Comparison of ENCODE assay signal across 9 mouse cellular contexts in genomic region chr2:136139159-136140069, GRCm38 (mm10).
A peak's percentile ranks its signal among the peaks of the same experiment; 100 is the strongest.
DNase-seq lines count a peak whose midpoint lies in the region; ATAC-seq and TF ChIP-seq lines count a peak whose summit lies in the region.
"Had no signal": no experiment of that assay in that cellular context is flagged by ENCODE, and none has a peak within 500 bp of the region (broad histone marks: within the 10 kb centered on the region; RNA-seq: fewer than 3 reads in every experiment).

No protein-coding gene starts in this region.

- H3K4me3 ChIP-seq in lung, postnatal 0 days (ENCODE audit: low read depth, low read length), result no peak overlapping the region
- H3K4me3 ChIP-seq in hindbrain, embryonic 14.5 days (replicated peaks; ENCODE audit: low read length), result no peak overlapping the region
- no peak overlapping the region for H3K4me3 ChIP-seq in neural tube, embryonic 15.5 days (replicated peaks)
- H3K4me3 ChIP-seq: embryonic facial prominence, embryonic 12.5 days had no signal

- no peak for ATAC-seq in CD4-positive, CD25-positive, alpha-beta regulatory T cell, adult 4 months
- no peak for ATAC-seq in lung, postnatal 0 days
- peak; percentile 34; the same call in 1 of the 2 replicates for ATAC-seq in hindbrain, embryonic 14.5 days (ENCODE audit: low FRiP score)
- ATAC-seq in neural tube, embryonic 15.5 days (ENCODE audit: low FRiP score), result no peak

- H3K4me1 ChIP-seq in lung, postnatal 0 days (ENCODE audit: insufficient read depth, low read depth, low read length), result no peaks in the 10 kb centered on the region
- no peaks in the 10 kb centered on the region for H3K4me1 ChIP-seq in hindbrain, embryonic 14.5 days (replicated peaks; ENCODE audit: control insufficient read depth, insufficient read depth, low read length)
- no peaks in the 10 kb centered on the region for H3K4me1 ChIP-seq in neural tube, embryonic 15.5 days
- H3K4me1 ChIP-seq: embryonic facial prominence, embryonic 12.5 days had no signal

- no peak for TF ChIP-seq EP300 in lung, postnatal 0 days (IDR thresholded peaks at IDR 0.05)

- no peak overlapping the region for H3K27ac ChIP-seq in lung, postnatal 0 days (ENCODE audit: low read length)
- H3K27ac ChIP-seq in hindbrain, embryonic 14.5 days, result peak overlapping the region; percentile 58
- peak overlapping the region; percentile 45 for H3K27ac ChIP-seq in neural tube, embryonic 15.5 days (replicated peaks)
- H3K27ac ChIP-seq: embryonic facial prominence, embryonic 12.5 days had no signal

- peak; percentile 60 for TF ChIP-seq CTCF in lung, postnatal 0 days (IDR thresholded peaks at IDR 0.05)

- no peaks in the 10 kb centered on the region for H3K9me3 ChIP-seq in lung, postnatal 0 days (ENCODE audit: low read length)
- no peaks in the 10 kb centered on the region for H3K9me3 ChIP-seq in hindbrain, embryonic 14.5 days (ENCODE audit: control insufficient read depth, low read length)
- H3K9me3 ChIP-seq in neural tube, embryonic 15.5 days (replicated peaks), result no peaks in the 10 kb centered on the region
- H3K9me3 ChIP-seq: embryonic facial prominence, embryonic 12.5 days had no signal

- no peak overlapping the region for H3K9ac ChIP-seq in lung, postnatal 0 days (replicated peaks; ENCODE audit: low read depth)
- no peak overlapping the region for H3K9ac ChIP-seq in hindbrain, embryonic 14.5 days
- H3K9ac ChIP-seq in neural tube, embryonic 15.5 days (replicated peaks), result no peak overlapping the region
- H3K9ac ChIP-seq: embryonic facial prominence, embryonic 12.5 days had no signal

- H3K4me2 ChIP-seq in lung, postnatal 0 days (replicated peaks; ENCODE audit: low read depth, low read length), result no peak overlapping the region
- H3K4me2 ChIP-seq in hindbrain, embryonic 14.5 days (replicated peaks), result no peak overlapping the region
- no peak overlapping the region for H3K4me2 ChIP-seq in neural tube, embryonic 15.5 days
- H3K4me2 ChIP-seq: embryonic facial prominence, embryonic 12.5 days had no signal

- no peaks in the 10 kb centered on the region for H3K27me3 ChIP-seq in lung, postnatal 0 days (replicated peaks; ENCODE audit: insufficient read depth, low read length)
- no peaks in the 10 kb centered on the region for H3K27me3 ChIP-seq in hindbrain, embryonic 14.5 days (ENCODE audit: control insufficient read depth, insufficient read depth, low read length)
- H3K27me3 ChIP-seq in neural tube, embryonic 15.5 days (replicated peaks), result no peaks in the 10 kb centered on the region
- H3K27me3 ChIP-seq: embryonic facial prominence, embryonic 12.5 days had no signal

- DNase-seq in CD4-positive, CD25-positive, alpha-beta regulatory T cell, adult 2 months (ENCODE audit: low read depth, low spot score), result peak; percentile 7
- peak; percentile 34 for DNase-seq in lung, postnatal 0 days (ENCODE audit: low spot score)
- DNase-seq in lung, postnatal 25 days (ENCODE audit: low spot score), result no peak
- peak; percentile 49 to 64 for DNase-seq in cerebellum, postnatal 36 days
- DNase-seq in hindbrain, embryonic 14.5 days (ENCODE audit: low spot score), result peak; percentile 80
- no peak for DNase-seq in ovary, postnatal 10 days (ENCODE audit: low spot score)

- H3K36me3 ChIP-seq in lung, postnatal 0 days (ENCODE audit: insufficient read depth, low read length), result no peaks in the 10 kb centered on the region
- no peaks in the 10 kb centered on the region for H3K36me3 ChIP-seq in hindbrain, embryonic 14.5 days (replicated peaks; ENCODE audit: control insufficient read depth, insufficient read depth)
- no peaks in the 10 kb centered on the region for H3K36me3 ChIP-seq in neural tube, embryonic 15.5 days
- H3K36me3 ChIP-seq: embryonic facial prominence, embryonic 12.5 days had no signal

- whole genome bisulfite sequencing in lung, postnatal 0 days, result 49% methylated on average over 4 of the region's 4 CpGs
- WGBS in hindbrain, embryonic 14.5 days, result 58% methylated on average over 4 of the region's 4 CpGs
- 51% methylated on average over 4 of the region's 4 CpGs for whole genome bisulfite sequencing in neural tube, embryonic 15.5 days

Comparison
In these comparisons a context has a peak if more than half of its experiments do, and no peak if none do; other contexts are left out.
1. DNase-seq: peak in CD4-positive, CD25-positive, alpha-beta regulatory T cell, adult 2 months (single experiment), lung, postnatal 0 days (single experiment), cerebellum, postnatal 36 days (2 of 2) and hindbrain, embryonic 14.5 days (single experiment); none in lung, postnatal 25 days (single experiment) and ovary, postnatal 10 days (single experiment).